Mouse (Mus musculus) testis, adult 10 weeks (tissue): ENCODE data around the gene Fibin. TPM values are rescaled to one million over a fixed set of nuclear protein-coding genes. Genes with fewer than 3 reads are reported as not detected.

Source experiments
- polyA plus RNA-seq: library from polyadenylated mRNA; stranded (reverse); fragments of 350-450 nt; fragmentation: Illumina TruSeq; extraction: RNeasy Lipid Tissue Mini Kit (QIAGEN cat#74804); gene quantifications from one replicate; pipeline ENCODE4 v1.2.3, GENCODE M21; 2014; ENCODE audit warnings: low read depth, low replicate concordance

Fibin gene
- 3.4 TPM for polyA plus RNA-seq

DNA sequence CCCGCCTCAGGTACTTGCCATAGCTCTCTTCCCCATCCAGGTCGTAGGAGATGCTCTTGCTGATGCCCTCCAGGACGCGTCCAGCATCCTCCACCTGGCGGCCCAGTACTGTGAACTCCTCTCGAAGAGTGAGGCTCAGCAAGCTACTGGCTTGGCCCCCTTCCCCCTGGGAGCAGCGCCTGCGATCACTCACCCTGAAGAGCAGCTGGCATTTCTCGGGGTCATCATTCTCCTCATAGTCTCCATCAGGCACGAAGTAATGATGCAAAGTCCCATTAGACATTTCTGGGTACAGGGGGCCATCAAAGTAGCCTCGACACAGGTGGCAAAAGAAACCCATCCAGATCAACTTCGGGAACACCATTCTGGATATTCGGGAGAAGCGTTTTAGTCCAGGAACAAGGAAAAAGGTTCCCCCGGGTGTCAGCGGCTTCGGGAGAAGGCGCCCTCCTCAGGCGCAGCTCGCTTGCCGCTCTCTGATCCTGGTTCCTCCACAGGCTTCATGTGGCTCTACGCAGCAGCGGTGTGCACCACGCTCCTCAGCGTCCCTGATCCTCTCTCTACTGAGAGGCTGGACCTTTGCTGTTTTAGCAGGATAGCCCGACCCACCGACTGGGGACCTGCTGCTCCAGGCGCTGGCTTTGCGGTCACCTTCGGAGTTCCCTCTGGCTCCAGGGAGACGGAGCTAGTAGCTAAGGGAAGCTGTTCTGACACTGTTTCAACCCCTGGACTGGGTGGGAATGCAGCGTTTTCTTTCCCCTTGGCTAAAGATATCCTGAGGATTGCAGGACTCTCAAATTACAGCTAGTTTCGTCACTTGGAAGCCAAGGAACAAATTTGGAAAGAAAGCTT lies at the start of gene Fibin:
Gene Fibin, minus strand, starts transcription at position 752 of the 852 bp plus-strand sequence.

GRCm38 (mm10) chr2:110314509-110315155 lies 48.4 kb downstream of the Fibin start, which contains the start of gene Bbox1:
Gene Bbox1, minus strand, starts transcription at chr2:110314560.

Other genes starting within 250 kb of the Fibin start
- gene Bbox1, start 48.6 kb downstream of the Fibin start, polyA plus RNA-seq = 7.4 TPM
- 0.06 TPM for gene Slc5a12, start 234.1 kb upstream of the Fibin start, polyA plus RNA-seq